Mouse (Mus musculus) neural tube, embryonic 11.5 days (tissue): Measurements from ENCODE around the gene Hoxa10. TPM values are rescaled to one million over a fixed set of nuclear protein-coding genes. Genes with fewer than 3 reads are reported as not detected.

Source experiments
- ATAC-seq: fragments of 200-750 bp; cut with Nextera tagmentation; 2 replicates; pipeline ENCODE4 v1.8.0; 2017; ENCODE audit warnings: moderate number of reproducible peaks, mild to moderate bottlenecking, moderate TSS enrichment, moderate library complexity; ENCODE audit not compliant: insufficient read depth, low FRiP score, low TSS enrichment
- DNase-seq: peaks from one replicate; pipeline ENCODE4 v3.0.0-alpha.2; 2015; ENCODE audit warnings: low spot score
- H3K27ac ChIP-seq: fragments of 300-500 bp; sonication (generic); 2 replicates; pipeline ENCODE4 v1.5.1; 2014; ENCODE audit warnings: low read depth, mild to moderate bottlenecking, low read length
- H3K27me3 ChIP-seq: fragments of 300-500 bp; sonication (generic); 2 replicates; pipeline ENCODE4 v1.6.1; 2014; ENCODE audit warnings: mild to moderate bottlenecking, low read length, mixed read lengths; ENCODE audit not compliant: control insufficient read depth, insufficient read depth
- H3K36me3 ChIP-seq: fragments of 300-500 bp; sonication (generic); 2 replicates; pipeline ENCODE4 v1.6.1; 2014; ENCODE audit warnings: mild to moderate bottlenecking, low read length, moderate library complexity, mixed read lengths; ENCODE audit not compliant: control insufficient read depth, insufficient read depth
- H3K4me1 ChIP-seq: fragments of 300-500 bp; sonication (generic); 2 replicates; pipeline ENCODE4 v1.6.1; 2014; ENCODE audit warnings: low read length, mixed read lengths; ENCODE audit not compliant: control insufficient read depth, insufficient read depth
- H3K4me2 ChIP-seq: fragments of 300-500 bp; sonication (generic); 2 replicates; pipeline ENCODE4 v1.6.1; 2014; ENCODE audit warnings: low read depth, mild to moderate bottlenecking, moderate library complexity
- H3K4me3 ChIP-seq: fragments of 300-500 bp; sonication (generic); 2 replicates; pipeline ENCODE4 v1.5.1; 2014; ENCODE audit warnings: low read depth, low read length
- H3K9ac ChIP-seq: fragments of 300-500 bp; sonication (generic); 2 replicates; pipeline ENCODE4 v1.6.1; 2014; ENCODE audit warnings: mild to moderate bottlenecking, low read length
- H3K9me3 ChIP-seq: fragments of 300-500 bp; sonication (generic); 2 replicates; pipeline ENCODE4 v1.6.1; 2016; ENCODE audit warnings: low read length; ENCODE audit not compliant: control insufficient read depth
- WGBS: fragments of 180-500 bp; shearing (Covaris S2); extraction: QIAGEN DNeasy Blood & Tissue Kit; methylation state at CpG from one replicate; pipeline ENCODE4 v1.1.7; 2014; 5-methylcytosine and 5-hydroxymethylcytosine counted together
- polyA plus RNA-seq: library from polyadenylated mRNA; unstranded; fragments of >200 nt; fragmentation: Nextera tagmentation; extraction: Ambion mirVana; gene quantifications from 2 replicates; pipeline ENCODE4 v1.2.1, GENCODE M21; 2014

Hoxa10 gene
- polyA plus RNA-seq, 1 experiment from 2014 or later, result 72.8 TPM

GRCm38 (mm10) chr6:52214271-52214670 is 26.4 kb downstream of the Hoxa10 start:
- 11% methylated on average over 5 of the region's 5 CpGs for WGBS
- Histone ChIP-seq H3K36me3 (no peaks in the 10 kb centered on the region), H3K4me3 (peak overlapping the region; percentile 87), H3K4me1 (peaks cover 25% of the 10 kb centered on the region), H3K9me3 (no peaks in the 10 kb centered on the region), H3K27me3 (peaks cover 4% of the 10 kb centered on the region; the same call in 1 of the 2 replicates), H3K9ac (peak overlapping the region; percentile 99), H3K4me2 (peak overlapping the region; percentile 99), H3K27ac (peak overlapping the region; percentile 100)
- no peak for DNase-seq
- no peak for ATAC-seq

GRCm38 (mm10) chr6:52213119-52213986 is 27.3 kb downstream of the Hoxa10 start, which contains the start of the genes Hoxa3 and Gm28308:
Gene Hoxa3 (minus strand): TSS chr6:52213336.
Gene Gm28308 (minus strand): TSS chr6:52213339.
- peak; percentile 49; the same call in 1 of the 2 replicates for ATAC-seq
- Histone ChIP-seq H3K4me2 (peak within 1 kb of the TSS; percentile 99), H3K9me3 (no peaks in the 10 kb centered on the region), H3K36me3 (no peaks in the 10 kb centered on the region), H3K4me3 (peak within 1 kb of the TSS; percentile 87), H3K9ac (peak within 1 kb of the TSS; percentile 99), H3K27me3 (peaks cover 4% of the 10 kb centered on the region; the same call in 1 of the 2 replicates), H3K4me1 (peaks cover 28% of the 10 kb centered on the region), H3K27ac (peak within 1 kb of the TSS; percentile 100)
- DNase-seq, result peak; percentile 68
- WGBS, result 4% methylated on average over 38 of the region's 38 CpGs

GRCm38 (mm10) chr6:52212556-52213118 is 28.0 kb downstream of the Hoxa10 start:
- no peaks in the 10 kb centered on the region for H3K9me3 ChIP-seq
- H3K4me3 ChIP-seq, result peak overlapping the region; percentile 87
- ATAC-seq, result no peak
- peak; percentile 48 for DNase-seq
- H3K27ac ChIP-seq, result peak overlapping the region; percentile 100
- H3K27me3 ChIP-seq, result peaks cover 4% of the 10 kb centered on the region; the same call in 1 of the 2 replicates
- peak overlapping the region; percentile 99 for H3K9ac ChIP-seq
- H3K4me2 ChIP-seq, result peak overlapping the region; percentile 99
- peaks cover 23% of the 10 kb centered on the region for H3K4me1 ChIP-seq
- H3K36me3 ChIP-seq, result no peaks in the 10 kb centered on the region
- 2% methylated on average over 22 of the region's 22 CpGs for WGBS

GRCm38 (mm10) chr6:52211961-52212360 is 28.7 kb downstream of the Hoxa10 start:
- ATAC-seq (no peak), DNase-seq (peak; percentile 50)
- H3K9me3 ChIP-seq, result no peaks in the 10 kb centered on the region
- H3K9ac ChIP-seq, result peak overlapping the region; percentile 99
- peaks cover 4% of the 10 kb centered on the region; the same call in 1 of the 2 replicates for H3K27me3 ChIP-seq
- peak overlapping the region; percentile 87 for H3K4me3 ChIP-seq
- H3K4me1 ChIP-seq, result peaks cover 28% of the 10 kb centered on the region
- peak overlapping the region; percentile 99 for H3K4me2 ChIP-seq
- peak overlapping the region; percentile 100 for H3K27ac ChIP-seq
- under 1% methylated on average over 13 of the region's 13 CpGs for WGBS
- H3K36me3 ChIP-seq, result no peaks in the 10 kb centered on the region

GRCm38 (mm10) chr6:52211170-52211935 is 29.3 kb downstream of the Hoxa10 start:
- under 1% methylated on average over 37 of the region's 37 CpGs for whole genome bisulfite sequencing
- peak overlapping the region; percentile 99 for H3K4me2 ChIP-seq
- H3K27me3 ChIP-seq, result peaks cover 4% of the 10 kb centered on the region; the same call in 1 of the 2 replicates
- H3K4me1 ChIP-seq, result peaks cover 33% of the 10 kb centered on the region
- H3K27ac ChIP-seq, result peak overlapping the region; percentile 100
- no peaks in the 10 kb centered on the region; the same call in 1 of the 2 replicates for H3K36me3 ChIP-seq
- H3K9me3 ChIP-seq, result no peaks in the 10 kb centered on the region
- H3K4me3 ChIP-seq, result peak overlapping the region; percentile 87
- peak overlapping the region; percentile 99 for H3K9ac ChIP-seq
- DNase-seq (peak; percentile 91), ATAC-seq (peak; percentile 25)

GRCm38 (mm10) chr6:52209685-52210046 is 31.0 kb downstream of the Hoxa10 start:
- Histone ChIP-seq H3K9ac (peak overlapping the region; percentile 99), H3K27me3 (no peaks in the 10 kb centered on the region), H3K4me2 (peak overlapping the region; percentile 99), H3K27ac (peak overlapping the region; percentile 100), H3K36me3 (peaks cover 7% of the 10 kb centered on the region), H3K4me1 (peaks cover 43% of the 10 kb centered on the region), H3K4me3 (peak overlapping the region; percentile 87), H3K9me3 (no peaks in the 10 kb centered on the region)
- ATAC-seq, result no peak
- DNase-seq, result no peak
- WGBS, result 4% methylated on average over 12 of the region's 12 CpGs

- H3K9me3 ChIP-seq, result no peaks in the 10 kb centered on the region
- H3K4me3 ChIP-seq, result peak overlapping the region; percentile 87
- peak; percentile 49 for DNase-seq
- no peak for ATAC-seq
- H3K4me1 ChIP-seq, result peaks cover 40% of the 10 kb centered on the region
- H3K9ac ChIP-seq, result peak overlapping the region; percentile 99
- peaks cover 7% of the 10 kb centered on the region for H3K36me3 ChIP-seq
- WGBS, result 2% methylated on average over 17 of the region's 18 CpGs
- peak overlapping the region; percentile 100 for H3K27ac ChIP-seq
- peak overlapping the region; percentile 99 for H3K4me2 ChIP-seq
- no peaks in the 10 kb centered on the region for H3K27me3 ChIP-seq
These were observed 31.6 kb downstream of the Hoxa10 start for GRCm38 (mm10) chr6:52208868-52209684.
